Mouse (Mus musculus) erythroblast, embryonic 14.5 days (primary cell): Measurements from ENCODE around the gene Stard7.

Experiments
- GATA1 ChIP-seq: IDR thresholded peaks from 2 replicates; pipeline ENCODE4 v1.6.1; 2012; ENCODE audit warnings: low read length, inconsistent platforms, mixed read lengths
- TAL1 ChIP-seq: IDR thresholded peaks from 3 replicates; pipeline ENCODE4 v1.6.1; 2012; ENCODE audit warnings: low read length, inconsistent platforms, mixed read lengths

- no peak for TF ChIP-seq GATA1
- TF ChIP-seq TAL1: no peak
Measured at GRCm38 (mm10) chr2:127304609-127305210, 34.7 kb downstream of the Stard7 start.
